In genomic region chr9:67368078-67368477, GRCm38 (mm10) we compare ENCODE assay signal across 17 mouse cellular contexts.
"Had no signal": no experiment of that assay in that cellular context is flagged by ENCODE, and none has a peak within 500 bp of the region (broad histone marks: within the 10 kb centered on the region; RNA-seq: fewer than 3 reads in every experiment).

No protein-coding gene starts in this region.

- H3K9ac ChIP-seq: lung, embryonic 14.5 days; neural tube, embryonic 12.5 days; stomach, embryonic 15.5 days had no signal

- H3K4me1 ChIP-seq: neural tube, embryonic 12.5 days; stomach, embryonic 15.5 days had no signal

- H3K27ac ChIP-seq: neural tube, embryonic 12.5 days; stomach, embryonic 15.5 days; stomach, postnatal 0 days had no signal

- H3K36me3 ChIP-seq: neural tube, embryonic 12.5 days; stomach, embryonic 15.5 days had no signal

- H3K4me3 ChIP-seq: neural tube, embryonic 12.5 days; stomach, embryonic 15.5 days had no signal

- H3K9me3 ChIP-seq: neural tube, embryonic 12.5 days; stomach, embryonic 15.5 days had no signal

- DNase-seq: lung, adult 18-20 months; lung, embryonic 14.5 days; lung, postnatal 10 days; lung, postnatal 4 days; midbrain, embryonic 14.5 days; retina, postnatal 1 day; right cerebral cortex, adult 18-20 months; right cerebral cortex, postnatal 25 days; right cerebral cortex, postnatal 4 days; spleen, adult 18-20 months; thymus, adult 2 months; thymus, postnatal 25 days; thymus, postnatal 4 days had no signal

- H3K27me3 ChIP-seq: neural tube, embryonic 12.5 days; stomach, embryonic 15.5 days had no signal

- ATAC-seq: midbrain, embryonic 16.5 days had no signal
